Mouse (Mus musculus): ENCODE measurements around the gene Rpl9. TPM values are rescaled to one million over a fixed set of nuclear protein-coding genes. Genes with fewer than 3 reads are reported as not detected.

The Rpl9 gene
- total and polyA plus RNA-seq, 2 experiments from 2014 or later, result 622 to 1,170 TPM

DNA sequence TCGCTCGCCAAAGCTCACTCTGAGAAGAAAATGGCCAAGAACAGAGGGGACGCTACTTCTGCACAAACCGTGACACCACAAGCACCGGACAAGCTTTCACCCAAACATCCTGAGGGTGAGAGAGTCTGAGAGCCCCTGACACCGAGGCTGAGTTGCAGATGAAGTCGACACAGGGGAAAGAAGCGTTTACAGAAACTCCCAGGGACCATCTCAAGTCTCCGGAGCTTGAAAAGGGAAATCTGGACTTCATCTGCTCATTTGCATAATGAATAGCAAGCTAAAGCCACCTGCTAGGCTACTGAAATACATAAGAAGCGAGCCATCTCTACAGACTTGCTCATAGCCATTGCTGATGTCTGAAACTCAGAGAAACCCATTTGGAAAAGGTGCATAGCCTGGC, 27.9 kb upstream of the Rpl9 start:
- DNase-seq (ENCODE audit: low spot score), result no peak
- no peak for ATAC-seq (ENCODE audit: low FRiP score)
- no peaks in the 10 kb centered on the region for H3K4me1 ChIP-seq (ENCODE audit: insufficient read depth, low read length)
- H3K9me3 ChIP-seq (ENCODE audit: low read length), result no peaks in the 10 kb centered on the region
- H3K27me3 ChIP-seq (ENCODE audit: insufficient read depth, low read length), result no peaks in the 10 kb centered on the region
- TF ChIP-seq CTCF (IDR thresholded peaks at IDR 0.05), result no peak
- no peak overlapping the region for H3K4me2 ChIP-seq (ENCODE audit: low read depth, low read length, poor library complexity, severe bottlenecking)
- peaks cover 61% of the 10 kb centered on the region for H3K36me3 ChIP-seq (ENCODE audit: insufficient read depth, low read length)
- WGBS, result 76% methylated on average over 10 of the region's 10 CpGs
- no peak overlapping the region for H3K9ac ChIP-seq (replicated peaks; ENCODE audit: low read length, poor library complexity, severe bottlenecking)
- H3K27ac ChIP-seq (ENCODE audit: low read depth, low read length), result no peak overlapping the region
- H3K4me3 ChIP-seq (ENCODE audit: low read depth, low read length), result no peak overlapping the region

DNA sequence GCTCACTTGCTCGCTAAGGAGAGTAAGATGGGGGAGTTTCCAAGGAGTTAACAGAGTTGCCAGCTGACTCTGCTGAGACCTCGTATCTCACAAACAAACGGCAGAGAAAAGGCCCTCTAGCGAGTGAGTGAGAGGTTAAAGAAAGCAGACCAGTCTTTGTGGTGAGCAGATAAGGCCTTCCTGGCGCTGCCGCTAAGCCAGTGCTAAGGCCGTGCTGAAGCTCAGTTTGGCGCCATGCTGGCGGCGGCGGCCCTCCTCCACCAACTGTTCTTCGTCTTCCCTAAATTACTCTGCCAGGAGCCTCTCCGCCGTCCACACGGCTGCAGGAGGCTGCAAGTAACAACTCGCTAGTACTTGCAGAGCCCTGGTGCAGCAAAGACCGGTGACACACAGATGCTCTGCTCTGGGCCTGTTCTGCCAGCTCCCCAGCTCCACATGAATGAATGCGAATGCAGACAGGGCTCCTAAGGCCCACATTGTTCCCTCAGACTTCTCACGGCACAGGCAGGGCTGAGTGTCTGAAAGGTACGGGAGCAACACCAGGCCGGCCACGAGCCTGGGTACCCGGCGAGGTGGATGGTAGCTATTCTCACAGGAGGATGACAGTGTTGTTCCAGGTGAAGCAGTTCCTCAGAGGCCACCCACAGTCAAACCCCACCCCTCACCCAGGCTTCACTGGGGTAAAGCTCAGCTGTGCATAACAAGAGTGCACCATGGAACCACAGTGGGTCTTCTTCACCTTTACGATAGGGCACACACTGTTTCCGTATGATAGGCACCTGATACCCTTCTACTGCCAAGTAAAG, 24.6 kb upstream of the Rpl9 start:
- WGBS, result 27% methylated on average over 26 of the region's 26 CpGs
- H3K27ac ChIP-seq (ENCODE audit: low read depth, low read length), result no peak overlapping the region
- no peak overlapping the region for H3K4me3 ChIP-seq (ENCODE audit: low read depth, low read length)
- ATAC-seq (ENCODE audit: low FRiP score) (no peak), DNase-seq (ENCODE audit: low spot score) (peak; percentile 37)
- no peak for TF ChIP-seq CTCF (IDR thresholded peaks at IDR 0.05)
- no peak overlapping the region for H3K4me2 ChIP-seq (ENCODE audit: low read depth, low read length, poor library complexity, severe bottlenecking)
- H3K9me3 ChIP-seq (ENCODE audit: low read length), result no peaks in the 10 kb centered on the region
- H3K4me1 ChIP-seq (ENCODE audit: insufficient read depth, low read length), result no peaks in the 10 kb centered on the region
- H3K9ac ChIP-seq (replicated peaks; ENCODE audit: low read length, poor library complexity, severe bottlenecking), result 0 out of 2 replicates have a peak overlapping the region, but pooled peaks have one; percentile 14
- H3K36me3 ChIP-seq (ENCODE audit: insufficient read depth, low read length), result peaks cover 48% of the 10 kb centered on the region
- no peaks in the 10 kb centered on the region for H3K27me3 ChIP-seq (ENCODE audit: insufficient read depth, low read length)

DNA sequence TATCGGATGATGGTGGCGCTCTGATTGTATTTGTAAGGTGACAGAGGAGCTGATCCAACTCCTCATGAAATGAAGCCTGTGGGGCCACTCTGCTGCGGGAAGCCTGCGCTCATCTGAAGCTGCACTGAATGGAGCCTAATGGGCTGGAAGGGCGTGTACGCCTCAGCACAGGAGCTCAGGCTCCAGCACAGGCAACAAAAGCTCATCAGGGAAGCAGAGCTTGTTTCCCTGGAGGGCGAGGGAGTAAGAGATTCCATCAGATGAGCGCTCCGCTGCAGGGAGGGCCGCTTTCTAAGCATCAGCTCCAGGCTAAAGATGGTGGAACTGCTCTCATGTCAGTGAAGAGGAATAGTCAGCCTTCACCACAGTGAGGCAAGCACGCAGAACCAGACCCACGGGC, 16.7 kb upstream of the Rpl9 start:
- H3K27ac ChIP-seq (ENCODE audit: low read depth, low read length), result peak overlapping the region; percentile 6; the same call in 1 of the 2 replicates
- DNase-seq (ENCODE audit: low spot score) (peak; percentile 22), ATAC-seq (ENCODE audit: low FRiP score) (no peak)
- peaks cover 51% of the 10 kb centered on the region for H3K36me3 ChIP-seq (ENCODE audit: insufficient read depth, low read length)
- no peak for TF ChIP-seq CTCF (IDR thresholded peaks at IDR 0.05)
- no peak overlapping the region for H3K4me3 ChIP-seq (ENCODE audit: low read depth, low read length)
- no peaks in the 10 kb centered on the region for H3K27me3 ChIP-seq (ENCODE audit: insufficient read depth, low read length)
- H3K9me3 ChIP-seq (ENCODE audit: low read length), result no peaks in the 10 kb centered on the region
- 29% methylated on average over 12 of the region's 12 CpGs for WGBS
- H3K9ac ChIP-seq (replicated peaks; ENCODE audit: low read length, poor library complexity, severe bottlenecking), result no peak overlapping the region
- no peak overlapping the region for H3K4me2 ChIP-seq (ENCODE audit: low read depth, low read length, poor library complexity, severe bottlenecking)
- H3K4me1 ChIP-seq (ENCODE audit: insufficient read depth, low read length), result no peaks in the 10 kb centered on the region

DNA sequence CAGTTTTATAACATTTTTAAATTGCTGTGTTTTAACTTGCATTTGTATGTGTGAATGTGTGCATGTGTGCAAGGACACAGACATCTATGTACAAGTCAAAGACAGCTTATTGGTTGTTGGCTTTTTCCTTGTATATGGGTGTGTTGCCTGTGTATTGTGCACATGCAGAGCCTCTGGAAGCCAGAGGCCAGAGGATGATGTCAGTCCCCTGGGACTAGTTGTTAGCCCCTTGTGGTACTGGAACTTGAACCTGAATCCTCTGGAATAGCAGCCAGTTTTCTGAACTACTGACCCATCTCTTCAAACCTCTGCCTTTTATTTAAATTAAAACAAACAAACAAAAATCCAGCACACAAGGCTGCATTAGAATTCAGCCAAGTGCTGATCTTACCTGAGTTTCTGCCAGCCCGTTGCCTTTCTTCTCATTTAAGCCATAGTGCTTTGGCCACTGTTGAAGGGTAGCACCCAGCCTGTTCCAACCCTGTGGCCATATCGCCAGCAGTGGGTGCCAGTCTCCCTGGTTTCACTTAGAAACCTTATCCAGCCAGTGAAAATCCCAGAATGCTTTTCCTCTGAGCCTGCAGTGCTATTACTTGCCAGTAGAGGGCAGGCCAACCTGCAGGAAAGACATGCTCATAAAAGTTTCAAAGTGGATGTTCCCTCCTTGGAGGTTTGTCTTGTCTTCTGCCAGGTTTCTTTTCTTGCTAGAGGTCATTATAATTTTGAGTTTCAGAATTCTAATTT, 10.2 kb upstream of the Rpl9 start:
- Histone ChIP-seq H3K4me1 (ENCODE audit: insufficient read depth, low read length) (no peaks in the 10 kb centered on the region), H3K27me3 (ENCODE audit: insufficient read depth, low read length) (no peaks in the 10 kb centered on the region), H3K27ac (ENCODE audit: low read depth, low read length) (no peak overlapping the region), H3K9ac (replicated peaks; ENCODE audit: low read length, poor library complexity, severe bottlenecking) (no peak overlapping the region), H3K36me3 (ENCODE audit: insufficient read depth, low read length) (peaks cover 45% of the 10 kb centered on the region), H3K4me2 (ENCODE audit: low read depth, low read length, poor library complexity, severe bottlenecking) (no peak overlapping the region), H3K4me3 (ENCODE audit: low read depth, low read length) (no peak overlapping the region), H3K9me3 (ENCODE audit: low read length) (no peaks in the 10 kb centered on the region)
- WGBS, result 24% methylated on average over 2 of the region's 2 CpGs
- DNase-seq (ENCODE audit: low spot score), result peak; percentile 78
- peak; percentile 98 for TF ChIP-seq CTCF (IDR thresholded peaks at IDR 0.05)
- ATAC-seq (ENCODE audit: low FRiP score), result peak; percentile 76

DNA sequence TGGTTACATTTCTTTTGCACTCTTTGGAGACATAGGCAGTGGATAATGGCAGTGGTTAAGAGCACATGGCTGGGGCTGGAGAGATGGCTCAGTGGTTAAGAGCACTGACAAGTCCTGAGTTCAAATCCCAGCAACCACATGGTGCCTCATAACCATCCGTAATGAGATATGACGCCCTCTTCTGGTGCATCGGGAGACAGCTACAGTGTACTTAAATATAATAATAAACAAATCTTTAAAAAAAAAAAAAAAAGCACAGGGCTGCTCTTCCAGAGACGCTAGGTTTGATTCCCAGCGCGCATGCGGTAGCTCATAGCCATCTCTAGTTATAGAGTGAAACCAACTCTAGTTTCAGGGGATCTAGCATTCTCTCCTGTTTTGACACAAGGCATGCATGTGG, 3.2 kb upstream of the Rpl9 start:
- no peak for TF ChIP-seq CTCF (IDR thresholded peaks at IDR 0.05)
- Histone ChIP-seq H3K4me1 (ENCODE audit: insufficient read depth, low read length) (no peaks in the 10 kb centered on the region), H3K4me3 (ENCODE audit: low read depth, low read length) (no peak overlapping the region), H3K27me3 (ENCODE audit: insufficient read depth, low read length) (no peaks in the 10 kb centered on the region), H3K27ac (ENCODE audit: low read depth, low read length) (no peak overlapping the region), H3K36me3 (ENCODE audit: insufficient read depth, low read length) (peaks cover 5% of the 10 kb centered on the region), H3K4me2 (ENCODE audit: low read depth, low read length, poor library complexity, severe bottlenecking) (no peak overlapping the region), H3K9me3 (ENCODE audit: low read length) (no peaks in the 10 kb centered on the region), H3K9ac (replicated peaks; ENCODE audit: low read length, poor library complexity, severe bottlenecking) (no peak overlapping the region)
- WGBS, result 95% methylated on average over 7 of the region's 7 CpGs
- ATAC-seq (ENCODE audit: low FRiP score), result no peak
- DNase-seq (ENCODE audit: low spot score), result no peak

DNA sequence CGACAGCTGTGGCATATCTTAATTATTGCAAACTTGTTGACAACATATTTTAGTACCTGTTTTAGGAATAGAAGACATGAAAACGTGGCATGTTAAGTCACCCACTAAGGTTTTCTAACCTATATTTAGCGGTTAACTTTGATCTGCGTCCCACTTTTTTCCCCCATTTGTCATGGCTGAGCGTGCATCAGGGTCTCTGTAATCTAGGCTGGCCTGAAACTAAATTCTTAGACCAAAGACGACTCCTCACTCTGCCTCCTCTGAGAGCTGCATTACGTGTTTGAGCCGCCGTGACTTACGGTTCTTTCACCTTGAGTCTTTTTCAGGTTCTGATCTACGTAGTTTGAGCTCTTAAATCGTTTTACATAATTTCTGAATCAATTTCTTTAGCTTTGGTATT, 509 bp upstream of the Rpl9 start:
- no peak for TF ChIP-seq CTCF (IDR thresholded peaks at IDR 0.05)
- DNase-seq (ENCODE audit: low spot score), result peak; percentile 41

More for the DNA sequence above, 509 bp upstream of the Rpl9 start:
- H3K9ac ChIP-seq (replicated peaks; ENCODE audit: low read length, poor library complexity, severe bottlenecking), result peak overlapping the region; percentile 99
- WGBS, result 3% methylated on average over 12 of the region's 12 CpGs
- no peaks in the 10 kb centered on the region for H3K4me1 ChIP-seq (ENCODE audit: insufficient read depth, low read length)
- no peaks in the 10 kb centered on the region for H3K27me3 ChIP-seq (ENCODE audit: insufficient read depth, low read length)
- ATAC-seq (ENCODE audit: low FRiP score), result peak; percentile 76
- no peaks in the 10 kb centered on the region for H3K9me3 ChIP-seq (ENCODE audit: low read length)
- peaks cover 13% of the 10 kb centered on the region for H3K36me3 ChIP-seq (ENCODE audit: insufficient read depth, low read length)
- peak overlapping the region; percentile 97 for H3K27ac ChIP-seq (ENCODE audit: low read depth, low read length)
- H3K4me2 ChIP-seq (ENCODE audit: low read depth, low read length, poor library complexity, severe bottlenecking), result peak overlapping the region; percentile 52
- H3K4me3 ChIP-seq (ENCODE audit: low read depth, low read length), result peak overlapping the region; percentile 91
